Mouse (Mus musculus) kidney, postnatal 14 days (tissue): ENCODE measurements at regions not wholly inside any gene's neighbourhood (a gene's known extent, or its start where the extent isn't known, plus 50 kb on each side); places are given as distances from the start of the nearest gene placed in this dataset.

ENCODE experiments used
- DNase-seq: peaks from one replicate; pipeline ENCODE4 v3.0.0; 2022; ENCODE audit warnings: mixed read lengths

GRCm38 (mm10) chr3:66422445-66423037 is 125.9 kb upstream of the Veph1 start:
- no peak for DNase-seq

- DNase-seq, result peak; percentile 26
Measured at GRCm38 (mm10) chr3:66410706-66411277, 114.2 kb upstream of the Veph1 start.

- DNase-seq, result no peak
Measured at GRCm38 (mm10) chr3:66408791-66409190, 112.2 kb upstream of the Veph1 start.

DNA sequence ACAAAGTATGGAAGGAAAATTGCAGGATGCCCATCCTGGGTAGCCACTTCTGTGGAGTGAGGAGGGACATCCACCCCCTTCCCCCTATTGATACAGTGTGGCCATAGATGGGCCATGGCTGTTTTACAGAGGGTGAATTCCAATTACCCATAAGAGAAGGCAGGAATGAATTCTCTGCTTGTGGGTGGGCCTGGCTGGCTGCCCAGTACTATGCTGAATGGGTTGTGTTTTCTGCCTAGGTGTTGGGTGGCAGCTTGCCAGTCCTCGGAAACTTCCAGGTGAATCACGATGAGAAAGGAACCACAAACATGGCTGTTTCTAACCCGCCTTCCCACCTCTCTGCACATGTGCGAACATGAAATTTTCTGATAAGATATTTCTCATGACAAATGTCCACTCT is 109.0 kb upstream of the Veph1 start:
- peak; percentile 17 for DNase-seq

GRCm38 (mm10) chr3:66403707-66404106 is 107.1 kb upstream of the Veph1 start:
- no peak for DNase-seq

DNA sequence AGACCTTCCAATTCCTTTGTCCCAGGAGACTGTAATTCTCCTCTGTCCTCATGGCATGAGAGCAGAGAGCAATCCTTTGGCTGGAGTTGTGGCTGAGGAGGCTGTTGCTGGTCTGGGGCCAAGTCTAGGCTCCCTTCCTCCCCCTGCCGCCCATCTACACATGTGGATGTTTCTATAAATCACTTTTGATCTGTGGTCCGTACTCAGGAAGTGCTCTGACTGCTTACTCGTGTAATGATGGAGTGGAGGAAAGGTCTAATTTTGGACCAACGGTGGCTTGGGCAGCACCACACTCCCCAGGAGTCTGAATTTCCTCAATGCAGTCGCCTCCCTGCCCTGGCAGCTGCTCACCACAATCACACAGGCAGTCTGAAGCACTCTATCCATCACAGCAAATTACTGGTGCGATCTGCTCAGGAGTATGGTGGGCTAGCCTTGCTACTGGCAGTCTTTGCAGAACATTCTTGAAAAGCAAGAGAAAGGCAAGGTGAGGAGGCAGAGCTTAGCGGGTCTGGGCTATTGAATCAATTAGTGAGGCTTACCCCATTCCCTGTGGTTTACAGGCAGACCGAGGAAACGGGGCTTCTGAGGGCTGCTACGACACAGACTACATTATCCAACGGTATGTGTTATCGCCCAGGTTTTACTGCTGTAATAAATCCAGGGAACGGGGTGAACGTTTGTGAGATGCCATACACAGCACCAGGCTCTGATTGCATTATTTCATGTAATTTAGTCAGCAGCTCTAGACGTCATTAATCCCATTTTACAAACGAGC is 104.3 kb upstream of the Veph1 start:
- DNase-seq, result peak; percentile 14

DNA sequence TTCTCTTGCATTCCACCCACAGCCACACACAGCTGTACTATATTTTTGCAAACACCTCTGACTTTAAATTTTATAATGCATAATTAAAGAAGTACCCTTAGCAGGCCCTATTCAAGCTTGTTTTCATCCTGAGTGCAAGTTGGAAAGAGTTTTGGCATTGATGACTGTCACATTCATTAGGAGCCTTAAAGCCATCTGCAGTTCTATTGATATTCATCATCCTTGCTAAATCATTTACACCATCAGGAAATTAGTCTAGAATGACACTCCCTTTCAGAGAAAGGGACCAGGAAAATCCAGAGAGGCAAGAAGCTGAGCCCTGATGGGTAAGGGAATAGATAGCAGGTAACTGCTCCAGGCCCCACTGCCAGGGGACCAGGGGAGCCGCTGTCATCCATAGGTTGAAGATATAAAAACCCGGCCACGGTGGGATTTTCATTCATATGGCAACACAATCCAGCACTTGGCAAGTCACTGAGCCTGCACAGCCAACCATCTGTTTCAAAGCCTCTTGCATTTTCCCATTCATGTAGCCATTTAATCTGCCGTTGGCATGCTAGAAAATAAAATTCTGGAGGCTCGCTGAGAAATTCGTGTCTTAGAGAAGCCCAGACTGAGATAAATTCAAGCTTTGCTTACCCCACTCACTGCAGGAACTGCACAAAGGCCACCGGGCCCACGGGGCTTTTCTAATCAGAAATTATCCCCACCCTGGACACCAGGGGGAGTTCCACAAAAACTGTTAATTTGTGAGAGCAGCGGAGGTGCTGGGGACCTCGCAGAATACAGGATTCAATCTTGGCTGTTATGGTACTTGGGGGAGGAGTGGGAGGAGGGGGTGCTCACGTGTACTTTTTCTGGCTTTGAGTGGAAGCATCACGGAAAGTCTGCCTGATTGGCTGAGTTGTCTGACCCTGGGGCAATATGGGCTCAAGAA is 101.8 kb upstream of the Veph1 start:
- no peak for DNase-seq

DNA sequence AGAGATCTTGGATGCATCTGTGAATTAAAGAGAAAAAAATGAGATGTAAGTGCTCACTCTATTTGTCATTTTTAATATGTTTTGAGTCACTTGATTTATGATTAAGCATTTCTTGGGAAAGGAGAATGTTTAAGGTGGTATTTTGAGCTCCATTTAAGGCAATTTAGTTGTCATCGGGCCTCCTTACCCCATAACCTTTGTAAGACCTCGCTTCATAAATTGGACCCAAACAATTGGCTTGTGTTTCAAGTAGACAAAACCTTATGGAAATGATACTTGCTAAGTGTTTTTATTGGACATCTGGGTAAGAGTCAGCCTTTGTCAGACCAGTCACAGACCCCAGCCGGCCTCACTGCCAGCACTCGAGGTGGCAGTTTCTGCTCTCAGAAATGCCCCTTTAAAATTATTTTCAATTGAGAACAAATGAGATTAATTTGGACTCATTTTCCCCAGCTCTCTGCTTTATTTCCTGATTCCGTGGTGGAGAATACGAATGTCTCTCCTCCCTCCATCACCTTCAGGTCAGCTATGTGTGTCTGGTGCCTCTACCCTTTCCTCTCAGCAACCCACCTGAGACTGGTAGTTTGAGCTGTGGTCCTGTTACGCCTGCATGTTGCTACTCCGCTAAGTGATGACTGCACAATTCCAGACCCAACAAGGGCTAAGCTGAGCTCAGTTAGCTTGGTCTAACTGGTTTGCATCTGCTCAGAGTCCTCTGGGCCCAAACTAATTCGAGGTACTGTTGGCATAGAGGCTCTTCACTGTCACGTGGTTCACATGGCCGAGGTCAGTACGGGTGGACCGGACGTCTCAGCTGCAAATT is 78.7 kb upstream of the Veph1 start:
- no peak for DNase-seq

DNA sequence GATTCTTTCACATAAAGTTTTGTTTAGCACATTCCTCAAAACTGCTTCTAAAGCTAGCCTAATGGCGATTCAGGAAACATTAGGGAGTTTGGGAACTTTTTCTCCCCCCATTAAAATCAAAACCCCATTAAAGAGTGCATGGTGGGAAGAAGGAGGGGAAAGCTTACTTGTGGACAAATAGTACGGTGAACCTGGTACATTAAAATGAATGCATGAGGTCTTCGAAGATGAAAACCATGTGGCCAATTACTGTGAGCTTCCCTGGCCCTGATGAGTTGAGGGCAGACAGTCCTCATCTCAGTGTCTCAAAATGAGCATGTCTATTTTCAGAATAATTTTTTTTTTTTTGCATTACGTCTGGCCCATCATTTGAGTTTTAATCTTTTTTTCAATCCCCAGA is 78.0 kb upstream of the Veph1 start:
- no peak for DNase-seq

DNA sequence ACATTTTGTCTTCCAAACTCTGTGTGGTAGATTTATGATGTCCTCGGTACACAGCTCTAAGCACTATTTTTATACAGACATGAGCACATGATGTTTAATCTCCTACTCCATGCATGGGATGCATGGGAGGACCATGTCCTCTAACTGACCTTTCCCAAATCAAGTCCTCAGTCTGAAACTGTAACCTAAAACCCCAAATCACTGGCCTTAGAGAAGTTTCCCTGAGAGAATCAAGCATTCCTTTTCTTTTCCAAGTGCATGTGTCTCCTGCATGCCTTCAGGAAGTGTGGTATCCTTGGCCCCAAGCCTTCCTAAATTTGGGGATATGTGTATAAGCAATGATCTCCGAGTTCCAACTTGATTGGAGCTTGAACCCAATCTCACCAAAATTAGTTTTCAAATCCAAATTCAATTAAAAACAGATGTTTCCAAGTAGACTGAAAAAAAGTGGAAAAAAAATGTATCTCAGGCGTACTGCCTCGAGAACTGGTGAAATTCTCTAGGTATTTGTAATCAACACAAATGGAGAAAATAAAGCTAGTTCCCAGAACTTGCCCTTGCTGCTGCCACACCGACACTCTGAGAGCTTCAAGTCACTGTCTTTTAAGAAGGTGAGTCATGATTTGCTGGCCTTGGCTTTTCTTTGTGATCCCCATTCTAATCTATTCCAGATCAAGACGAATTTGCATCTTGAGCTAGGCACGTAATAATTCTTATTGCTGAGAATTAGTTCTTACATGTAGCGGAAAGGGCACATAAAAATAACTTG is 77.4 kb upstream of the Veph1 start:
- DNase-seq, result no peak
